Mouse (Mus musculus) thymus, adult 2 months (tissue): ENCODE data around the gene Inhbc. TPM values are rescaled to one million over a fixed set of nuclear protein-coding genes. Genes with fewer than 3 reads are reported as not detected.

Source experiments
- DNase-seq: peaks from one replicate; pipeline ENCODE4 v3.0.0; 2021
- H3K27ac ChIP-seq: fragments of 200-500 bp; 2 replicates; pipeline ENCODE4 v1.5.1; 2012; ENCODE audit warnings: low read length, control low read depth; ENCODE audit not compliant: control insufficient read depth, insufficient read depth
- H3K27me3 ChIP-seq: fragments of 200-500 bp; 2 replicates; pipeline ENCODE4 v1.6.1; 2012; ENCODE audit warnings: mild to moderate bottlenecking, low read length, moderate library complexity, mixed read lengths; ENCODE audit not compliant: control insufficient read depth, insufficient read depth
- H3K36me3 ChIP-seq: fragments of 200-500 bp; 2 replicates; pipeline ENCODE4 v1.6.1; 2012; ENCODE audit warnings: mild to moderate bottlenecking, low read length, moderate library complexity; ENCODE audit not compliant: control insufficient read depth, insufficient read depth
- H3K4me1 ChIP-seq: fragments of 200-500 bp; replicated peaks from 2 replicates; pipeline ENCODE4 v1.6.1; 2012; ENCODE audit warnings: low read length; ENCODE audit not compliant: control insufficient read depth, insufficient read depth
- H3K4me3 ChIP-seq: fragments of 200-500 bp; 2 replicates; pipeline ENCODE4 v1.5.1; 2012; ENCODE audit warnings: mild to moderate bottlenecking, low read length, control low read depth, moderate library complexity; ENCODE audit not compliant: control insufficient read depth, insufficient read depth
- CTCF ChIP-seq: fragments of 200-500 bp; IDR thresholded peaks from 2 replicates; pipeline ENCODE4 v1.5.1; 2012; ENCODE audit warnings: mild to moderate bottlenecking, control low read depth, low read length, moderate library complexity, borderline replicate concordance; ENCODE audit not compliant: control insufficient read depth, poor library complexity, insufficient read depth; ENCODE audit errors: extremely low read depth
- POLR2A ChIP-seq: fragments of 200-500 bp; IDR thresholded peaks from 2 replicates; pipeline ENCODE4 v1.6.1; 2012; ENCODE audit warnings: mild to moderate bottlenecking, low read length, control low read depth, moderate library complexity; ENCODE audit not compliant: control insufficient read depth, poor library complexity, insufficient read depth; ENCODE audit errors: extremely low read depth
- WGBS: fragments of 180-500 bp; shearing (Covaris S2); methylation state at CpG from one replicate; pipeline ENCODE4 v1.1.7; 2018; 5-methylcytosine and 5-hydroxymethylcytosine counted together
- polyA plus RNA-seq: library from polyadenylated mRNA; depleted of rRNA; stranded (reverse); fragments of >200 nt; gene quantifications from 2 replicates; pipeline ENCODE4 v1.2.3, GENCODE M21; 2012

Inhbc gene
- polyA plus RNA-seq, 1 experiment: not detected

GRCm38 (mm10) chr10:127352187-127352586 is 18.0 kb downstream of the Inhbc start:
- no peaks in the 10 kb centered on the region for H3K36me3 ChIP-seq
- DNase-seq: no peak
- WGBS: 88% methylated on average over 9 of the region's 9 CpGs
- H3K4me1 ChIP-seq: peaks cover 10% of the 10 kb centered on the region
- peaks cover 2% of the 10 kb centered on the region; the same call in 1 of the 2 replicates for H3K27me3 ChIP-seq
- H3K27ac ChIP-seq: no peak overlapping the region
- TF ChIP-seq CTCF (no peak), POLR2A (no peak)
- no peak overlapping the region for H3K4me3 ChIP-seq

GRCm38 (mm10) chr10:127351719-127352118 is 18.5 kb downstream of the Inhbc start:
- DNase-seq: no peak
- 92% methylated on average over 8 of the region's 8 CpGs for WGBS
- no peak for TF ChIP-seq POLR2A
- TF ChIP-seq CTCF: no peak
- H3K4me1 ChIP-seq: peaks cover 10% of the 10 kb centered on the region
- peaks cover 2% of the 10 kb centered on the region; the same call in 1 of the 2 replicates for H3K27me3 ChIP-seq
- no peak overlapping the region for H3K27ac ChIP-seq
- H3K4me3 ChIP-seq: no peak overlapping the region
- H3K36me3 ChIP-seq: no peaks in the 10 kb centered on the region

- Histone ChIP-seq H3K4me3 (no peak overlapping the region), H3K4me1 (peaks cover 10% of the 10 kb centered on the region), H3K36me3 (no peaks in the 10 kb centered on the region), H3K27me3 (peaks cover 2% of the 10 kb centered on the region; the same call in 1 of the 2 replicates), H3K27ac (no peak overlapping the region)
- no peak for DNase-seq
- TF ChIP-seq CTCF (no peak), POLR2A (no peak)
- 94% methylated on average over 8 of the region's 8 CpGs for WGBS
Measured at GRCm38 (mm10) chr10:127351285-127351595, 19.0 kb downstream of the Inhbc start.

- TF ChIP-seq POLR2A (no peak), CTCF (peak; percentile 90)
- peak; percentile 81 for DNase-seq
- H3K4me1 ChIP-seq: peaks cover 10% of the 10 kb centered on the region
- peak overlapping the region; percentile 13; the same call in 1 of the 2 replicates for H3K4me3 ChIP-seq
- 13% methylated on average over 24 of the region's 24 CpGs for WGBS
- no peak overlapping the region for H3K27ac ChIP-seq
- H3K36me3 ChIP-seq: no peaks in the 10 kb centered on the region
- H3K27me3 ChIP-seq: peaks cover 2% of the 10 kb centered on the region; the same call in 1 of the 2 replicates
Measured at GRCm38 (mm10) chr10:127350594-127351284, 19.5 kb downstream of the Inhbc start.

- WGBS: 86% methylated on average over 8 of the region's 8 CpGs
- Histone ChIP-seq H3K27ac (no peak overlapping the region), H3K36me3 (no peaks in the 10 kb centered on the region), H3K4me1 (peaks cover 10% of the 10 kb centered on the region), H3K27me3 (no peaks in the 10 kb centered on the region), H3K4me3 (no peak overlapping the region)
- no peak for TF ChIP-seq CTCF
- TF ChIP-seq POLR2A: no peak
- DNase-seq: no peak
Measured at GRCm38 (mm10) chr10:127349810-127350209, 20.4 kb downstream of the Inhbc start.

GRCm38 (mm10) chr10:127348957-127349356 is 21.3 kb downstream of the Inhbc start:
- no peak for DNase-seq
- H3K4me1 ChIP-seq: peaks cover 10% of the 10 kb centered on the region
- no peaks in the 10 kb centered on the region for H3K27me3 ChIP-seq
- WGBS: 84% methylated on average over 4 of the region's 4 CpGs
- no peaks in the 10 kb centered on the region for H3K36me3 ChIP-seq
- TF ChIP-seq CTCF (no peak), POLR2A (no peak)
- H3K27ac ChIP-seq: no peak overlapping the region
- no peak overlapping the region for H3K4me3 ChIP-seq
